Mouse (Mus musculus) megakaryocyte-erythroid progenitor cell, adult 5 weeks (primary cell): Measurements from ENCODE around the gene Gm20403. TPM values are rescaled to one million over a fixed set of nuclear protein-coding genes. Genes with fewer than 3 reads are reported as not detected.

ENCODE experiments used
- polyA plus RNA-seq: library from polyadenylated mRNA; stranded (reverse); fragments of >175 nt; gene quantifications from 2 replicates; pipeline ENCODE4 v1.2.3, GENCODE M21; 2012

Gene Gm20403
- polyA plus RNA-seq = 0.70 and 0.71 TPM in 2 replicates

DNA sequence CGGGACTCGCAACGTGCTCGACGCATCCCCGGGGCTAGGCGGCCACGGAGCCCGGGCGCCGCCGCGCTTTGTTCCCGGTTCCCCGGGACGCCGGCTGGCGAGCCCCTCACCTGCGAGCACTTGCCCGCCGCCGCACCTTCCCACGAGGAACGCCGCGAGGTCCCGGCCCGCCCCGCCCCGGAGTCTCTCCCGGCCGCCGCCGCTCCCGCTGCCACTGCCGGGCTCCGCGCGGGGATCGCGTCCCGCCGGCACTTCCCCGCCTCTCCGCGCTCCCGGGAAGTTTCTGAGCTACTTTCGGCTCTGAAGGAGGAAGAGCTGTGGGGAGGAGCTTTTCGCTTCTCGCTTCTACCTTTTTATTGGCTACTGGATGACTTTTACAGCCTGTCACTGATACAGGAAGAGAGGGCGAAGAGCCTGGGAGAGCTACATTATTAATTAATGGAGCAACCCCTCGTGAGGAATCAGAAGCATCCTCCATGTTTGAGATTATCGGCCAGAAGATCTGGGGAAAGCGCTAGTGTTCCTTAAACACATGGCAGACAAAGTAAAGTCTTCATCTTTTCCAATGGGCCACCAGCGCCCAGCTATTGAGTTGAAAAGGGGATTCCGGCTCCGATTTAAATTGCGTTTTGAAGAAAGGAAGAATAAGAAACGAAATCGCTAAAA is at the start of gene Gm20403:
TSS of gene Gm20403 (minus strand) at position 478 of the 666 bp plus-strand sequence.

DNA sequence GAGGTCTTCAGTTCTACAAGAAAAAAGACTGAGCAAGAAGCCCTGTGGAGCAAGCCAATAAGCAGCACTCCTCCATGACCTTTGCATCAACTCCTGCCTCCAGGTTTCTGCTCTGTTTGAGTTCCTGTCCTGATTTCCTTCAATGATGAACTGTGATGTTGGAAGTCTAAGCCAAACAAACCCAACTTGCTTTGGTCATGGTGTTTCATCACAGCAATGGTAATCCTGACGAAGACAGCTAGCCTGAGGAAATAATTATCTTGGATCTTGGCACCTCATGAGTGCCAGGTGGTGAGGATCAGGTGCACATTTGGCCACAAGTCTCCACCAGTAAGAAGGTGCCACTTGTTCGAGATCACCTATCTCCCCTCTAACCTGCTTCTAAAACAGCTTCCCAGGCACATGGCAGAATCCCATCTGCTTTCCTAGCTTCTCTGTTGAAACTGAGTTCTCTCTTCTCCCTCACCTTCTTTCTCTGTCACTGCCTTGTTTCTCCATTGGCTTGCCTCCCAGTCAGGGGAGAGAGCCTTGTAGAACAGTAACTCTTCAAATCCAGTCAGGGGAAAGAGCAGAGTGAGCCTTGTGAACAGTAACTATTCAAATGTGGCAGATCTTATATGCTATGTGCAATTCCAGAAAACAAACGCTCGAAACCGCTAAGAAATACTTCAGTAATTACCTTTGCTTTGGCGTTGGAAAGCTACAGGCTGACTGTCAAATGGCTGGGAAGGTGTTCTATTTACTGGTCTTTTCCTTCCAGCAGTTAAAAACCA is 27.5 kb upstream of the Gm20403 start, which contains the start of gene Baz1a:
TSS of gene Baz1a (minus strand) at position 723 of the 773 bp plus-strand sequence.

Other genes with a start within 250 kb of the Gm20403 start
- gene Snx6, start 190.8 kb downstream of the Gm20403 start, polyA plus RNA-seq = 11.4 and 11.9 TPM in 2 replicates
- 3.1 and 3.4 TPM in 2 replicates for gene Cfl2, start 123.7 kb downstream of the Gm20403 start, polyA plus RNA-seq
- gene Baz1a, start 27.8 kb upstream of the Gm20403 start, polyA plus RNA-seq = 30.5 and 32.0 TPM in 2 replicates
- gene 2700097O09Rik, start 93.6 kb upstream of the Gm20403 start, polyA plus RNA-seq = 0.37 and 1.0 TPM in 2 replicates
- gene Srp54a, start 93.7 kb upstream of the Gm20403 start, polyA plus RNA-seq = 23.1 and 32.8 TPM in 2 replicates
- gene Fam177a, start 137.9 kb upstream of the Gm20403 start, polyA plus RNA-seq = 6.8 and 10.5 TPM in 2 replicates
- 61.9 and 70.2 TPM in 2 replicates for gene Srp54b, start 168.6 kb upstream of the Gm20403 start, polyA plus RNA-seq
- gene 1700047I17Rik2, start 213.1 kb upstream of the Gm20403 start, polyA plus RNA-seq = not detected in 2 replicates
- 1.9 and 2.6 TPM in 2 replicates for gene Srp54c, start 243.6 kb upstream of the Gm20403 start, polyA plus RNA-seq